Comparison of ENCODE assay signal across 18 mouse cellular contexts in the genomic region with DNA sequence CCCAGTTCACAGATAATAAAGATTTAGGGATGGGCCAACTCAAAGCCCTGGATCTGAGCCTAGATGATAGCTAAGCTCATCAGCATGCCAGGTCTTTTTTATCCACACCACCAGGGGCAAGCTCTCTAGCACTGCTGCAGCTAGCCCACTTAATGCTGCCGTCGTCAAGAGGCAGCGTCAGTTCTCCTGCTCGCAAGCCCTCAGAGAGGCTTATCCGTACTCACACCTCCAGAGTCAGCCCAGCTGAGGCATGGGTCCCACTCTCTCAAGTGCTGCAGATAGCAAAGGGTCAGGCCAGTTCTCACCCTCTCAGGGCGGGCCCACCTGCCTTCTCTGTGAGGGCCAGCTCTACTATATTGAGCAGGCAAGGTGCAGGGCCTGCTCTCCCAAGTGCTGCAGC. TPM values are rescaled to one million over a fixed set of nuclear protein-coding genes. Genes with fewer than 3 reads are reported as not detected.
DNase-seq lines count a peak whose midpoint lies in the region; ATAC-seq and TF ChIP-seq lines count a peak whose summit lies in the region.
"Had no signal": no experiment of that assay in that cellular context is flagged by ENCODE, and none has a peak within 500 bp of the region (broad histone marks: within the 10 kb centered on the region; RNA-seq: fewer than 3 reads in every experiment).

No protein-coding gene starts in this region.

- no peak overlapping the region for H3K4me2 ChIP-seq in intestine, embryonic 14.5 days (ENCODE audit: low read length)
- H3K4me2 ChIP-seq in intestine, postnatal 0 days (replicated peaks; ENCODE audit: low read depth), result no peak overlapping the region
- no peak overlapping the region for H3K4me2 ChIP-seq in liver, embryonic 14.5 days (ENCODE audit: low read depth)
- H3K4me2 ChIP-seq: embryonic facial prominence, embryonic 13.5 days; kidney, embryonic 15.5 days; liver, embryonic 15.5 days; midbrain, embryonic 12.5 days had no signal

- no peak for TF ChIP-seq EP300 in liver, embryonic 14.5 days (IDR thresholded peaks at IDR 0.05; ENCODE audit: low read depth)

- H3K27ac ChIP-seq in intestine, embryonic 14.5 days (ENCODE audit: low read depth), result no peak overlapping the region
- H3K27ac ChIP-seq in intestine, postnatal 0 days (ENCODE audit: low read depth, low read length), result no peak overlapping the region
- no peak overlapping the region for H3K27ac ChIP-seq in liver, embryonic 14.5 days
- H3K27ac ChIP-seq: kidney, embryonic 15.5 days; liver, embryonic 15.5 days had no signal

- peaks cover 21% of the 10 kb centered on the region for H3K36me3 ChIP-seq in intestine, embryonic 14.5 days (ENCODE audit: control insufficient read depth, insufficient read depth, low read length)
- H3K36me3 ChIP-seq in intestine, postnatal 0 days (ENCODE audit: control insufficient read depth, insufficient read depth), result 0 out of 2 replicates have a peak, but pooled peaks cover 18% of the 10 kb centered on the region
- no peaks in the 10 kb centered on the region for H3K36me3 ChIP-seq in liver, embryonic 14.5 days (replicated peaks; ENCODE audit: control insufficient read depth, insufficient read depth, low read depth)

- TF ChIP-seq CTCF in intestine, postnatal 0 days (IDR thresholded peaks at IDR 0.05; ENCODE audit: low read depth), result no peak
- TF ChIP-seq CTCF in brain, embryonic 14.5 days (IDR thresholded peaks at IDR 0.05; ENCODE audit: borderline replicate concordance, extremely low read depth, insufficient read depth, insufficient read length), result no peak
- no peak for TF ChIP-seq CTCF in liver, embryonic 14.5 days (IDR thresholded peaks at IDR 0.05; ENCODE audit: low read depth)

- no peak overlapping the region for H3K4me3 ChIP-seq in intestine, embryonic 14.5 days (ENCODE audit: low read depth, low read length)
- no peak overlapping the region for H3K4me3 ChIP-seq in intestine, postnatal 0 days (ENCODE audit: low read depth, low read length)
- no peak overlapping the region for H3K4me3 ChIP-seq in liver, embryonic 14.5 days (ENCODE audit: insufficient read depth in 1 of 2, low read depth in 2 of 2, low read length in 2 of 2)
- H3K4me3 ChIP-seq: embryonic facial prominence, embryonic 13.5 days; kidney, embryonic 15.5 days; liver, embryonic 15.5 days; midbrain, embryonic 12.5 days; myocyte had no signal

- peak; percentile 90 for DNase-seq in heart, adult 11 months
- DNase-seq in heart, postnatal 25 days (ENCODE audit: low spot score), result no peak
- DNase-seq in intestine, embryonic 14.5 days (ENCODE audit: low spot score), result peak; percentile 23
- DNase-seq in brain, embryonic 14.5 days (ENCODE audit: low read depth), result peak; percentile 6
- no peak for DNase-seq in liver, embryonic 14.5 days (ENCODE audit: low read depth in 3 of 3, low spot score in 3 of 3)
- no peak for DNase-seq in urinary bladder, adult 18-20 months (ENCODE audit: low spot score in 2 of 2)
- DNase-seq in right cerebral cortex, adult 18-20 months, result no peak
- DNase-seq: gastrocnemius, postnatal 10 days; spleen, adult 18-20 months; thymus, adult 18-20 months had no signal

- H3K4me1 ChIP-seq in intestine, embryonic 14.5 days (replicated peaks; ENCODE audit: control insufficient read depth, insufficient read depth, low read length), result no peaks in the 10 kb centered on the region
- H3K4me1 ChIP-seq in intestine, postnatal 0 days (replicated peaks; ENCODE audit: control insufficient read depth, insufficient read depth, low read length), result no peaks in the 10 kb centered on the region
- H3K4me1 ChIP-seq in liver, embryonic 14.5 days (replicated peaks; ENCODE audit: control insufficient read depth in 2 of 2, insufficient read depth in 2 of 2, low read length in 1 of 2), result peaks cover 0 to 9% of the 10 kb centered on the region in 2 experiments; a peak in 2 of 4 replicates

- H3K9me3 ChIP-seq in intestine, embryonic 14.5 days (ENCODE audit: control insufficient read depth, low read length), result no peaks in the 10 kb centered on the region
- H3K9me3 ChIP-seq in intestine, postnatal 0 days (ENCODE audit: control insufficient read depth), result no peaks in the 10 kb centered on the region
- H3K9me3 ChIP-seq in liver, embryonic 14.5 days (ENCODE audit: control insufficient read depth, low read length), result no peaks in the 10 kb centered on the region
- H3K9me3 ChIP-seq: embryonic facial prominence, embryonic 13.5 days; kidney, embryonic 15.5 days; liver, embryonic 15.5 days; midbrain, embryonic 12.5 days had no signal

- H3K9ac ChIP-seq in intestine, embryonic 14.5 days (ENCODE audit: low read length), result no peak overlapping the region
- H3K9ac ChIP-seq in intestine, postnatal 0 days (ENCODE audit: low read depth, low read length), result no peak overlapping the region
- no peak overlapping the region for H3K9ac ChIP-seq in liver, embryonic 14.5 days (replicated peaks)
- H3K9ac ChIP-seq: embryonic facial prominence, embryonic 13.5 days; kidney, embryonic 15.5 days; liver, embryonic 15.5 days; midbrain, embryonic 12.5 days had no signal

- ATAC-seq in intestine, embryonic 14.5 days (replicated peaks; ENCODE audit: low FRiP score, low TSS enrichment, low read depth), result no peak
- ATAC-seq in intestine, postnatal 0 days, result no peak
- ATAC-seq in liver, embryonic 14.5 days (ENCODE audit: insufficient read depth), result peak; percentile 62
- ATAC-seq: inflammation-experienced regulatory T-cells, adult 6 months had no signal

- WGBS in intestine, embryonic 14.5 days, result 82% methylated on average over 6 of the region's 6 CpGs
- WGBS in intestine, postnatal 0 days, result 87% methylated on average over 6 of the region's 6 CpGs
- WGBS in liver, embryonic 14.5 days (ENCODE audit: insufficient replicate concordance), result 13% methylated on average over 6 of the region's 6 CpGs

- H3K27me3 ChIP-seq in intestine, embryonic 14.5 days (replicated peaks; ENCODE audit: control insufficient read depth, insufficient read depth, low read length), result no peaks in the 10 kb centered on the region
- H3K27me3 ChIP-seq in intestine, postnatal 0 days (replicated peaks; ENCODE audit: control insufficient read depth, insufficient read depth, low read length), result no peaks in the 10 kb centered on the region
- H3K27me3 ChIP-seq in liver, embryonic 14.5 days (ENCODE audit: control insufficient read depth, insufficient read depth, low read length), result no peaks in the 10 kb centered on the region
- H3K27me3 ChIP-seq: embryonic facial prominence, embryonic 13.5 days; kidney, embryonic 15.5 days; liver, embryonic 15.5 days; midbrain, embryonic 12.5 days had no signal

- no peak for TF ChIP-seq POLR2A in brain, embryonic 14.5 days (IDR thresholded peaks at IDR 0.05; ENCODE audit: borderline replicate concordance, extremely low read depth, insufficient read depth, insufficient read length, poor library complexity, severe bottlenecking)

- intact Hi-C loops in heart, postnatal 25 days (cut with DNase I), result no loop called here

RNA-seq across cellular contexts. Expression of a gene that starts 2.9 kb away (rescaled TPM):
- total RNA-seq in heart, postnatal 25 days (2021), result 1 to 10 TPM; 1.9 to 2.8 TPM
- polyA plus RNA-seq in intestine, embryonic 14.5 days (2014; fragmentation: Nextera tagmentation; extraction: Ambion mirVana), result 3.1 and 3.9 TPM in 2 replicates
- polyA plus RNA-seq in intestine, postnatal 0 days (2015; fragmentation: Nextera tagmentation; extraction: Ambion mirVana), result 2.2 and 3.3 TPM in 2 replicates
- 2.2 and 2.4 TPM in 2 replicates for polyA plus RNA-seq in brain, embryonic 14.5 days (2012; rRNA removed)
- 2.4 and 3.9 TPM in 2 replicates for polyA plus RNA-seq in liver, embryonic 14.5 days (2012; rRNA removed)
- polyA plus RNA-seq in liver, embryonic 14.5 days (2014; fragmentation: Nextera tagmentation; extraction: Ambion mirVana), result 4.2 TPM in 2 replicates

RNA-seq across cellular contexts. Expression of a gene that starts 2.9 kb away (rescaled TPM):
- total RNA-seq in heart, postnatal 25 days (2021), result under 1 TPM in 1 of 2 experiments, not detected in 1; 0.08 TPM
- polyA plus RNA-seq in intestine, embryonic 14.5 days (2014; fragmentation: Nextera tagmentation; extraction: Ambion mirVana), result 1.2 and 1.5 TPM in 2 replicates
- 0.17 and 0.21 TPM in 2 replicates for polyA plus RNA-seq in intestine, postnatal 0 days (2015; fragmentation: Nextera tagmentation; extraction: Ambion mirVana)
- 0.03 and 0.07 TPM in 2 replicates for polyA plus RNA-seq in brain, embryonic 14.5 days (2012; rRNA removed)
- 0.31 and 0.44 TPM in 2 replicates for polyA plus RNA-seq in liver, embryonic 14.5 days (2012; rRNA removed)
- polyA plus RNA-seq in liver, embryonic 14.5 days (2014; fragmentation: Nextera tagmentation; extraction: Ambion mirVana), result 0.59 and 0.63 TPM in 2 replicates
- total RNA-seq: left cerebral cortex, postnatal 4 days had no signal

RNA-seq across cellular contexts. Expression of a gene that starts 9.7 kb away (rescaled TPM):
- 1 to 10 TPM; 1.1 to 1.3 TPM for total RNA-seq in heart, postnatal 25 days (2021)
- 0.39 and 0.56 TPM in 2 replicates for polyA plus RNA-seq in intestine, embryonic 14.5 days (2014; fragmentation: Nextera tagmentation; extraction: Ambion mirVana)
- polyA plus RNA-seq in intestine, postnatal 0 days (2015; fragmentation: Nextera tagmentation; extraction: Ambion mirVana), result 0.41 and 1.2 TPM in 2 replicates
- 0.82 and 1.0 TPM in 2 replicates for polyA plus RNA-seq in brain, embryonic 14.5 days (2012; rRNA removed)
- polyA plus RNA-seq in liver, embryonic 14.5 days (2012; rRNA removed), result 8.4 and 9.7 TPM in 2 replicates
- polyA plus RNA-seq in liver, embryonic 14.5 days (2014; fragmentation: Nextera tagmentation; extraction: Ambion mirVana), result 7.7 and 7.8 TPM in 2 replicates

RNA-seq across cellular contexts. Expression of a gene that starts 29.4 kb away (rescaled TPM):
- not detected for total RNA-seq in heart, postnatal 25 days (2021)
- 0.48 and 0.66 TPM in 2 replicates for polyA plus RNA-seq in intestine, embryonic 14.5 days (2014; fragmentation: Nextera tagmentation; extraction: Ambion mirVana)
- 0.55 and 0.75 TPM in 2 replicates for polyA plus RNA-seq in intestine, postnatal 0 days (2015; fragmentation: Nextera tagmentation; extraction: Ambion mirVana)
- 2.3 and 2.5 TPM in 2 replicates for polyA plus RNA-seq in brain, embryonic 14.5 days (2012; rRNA removed)
- polyA plus RNA-seq in liver, embryonic 14.5 days (2012; rRNA removed), result 0.01 and 0.02 TPM in 2 replicates
- not detected in 2 replicates for polyA plus RNA-seq in liver, embryonic 14.5 days (2014; fragmentation: Nextera tagmentation; extraction: Ambion mirVana)
- polyA plus RNA-seq: liver, embryonic 15.5 days had no signal

RNA-seq across cellular contexts. Expression of a gene that starts 57.7 kb away (rescaled TPM):
- total RNA-seq in heart, postnatal 25 days (2021), result under 1 TPM; 0.06 to 0.29 TPM
- polyA plus RNA-seq in intestine, embryonic 14.5 days (2014; fragmentation: Nextera tagmentation; extraction: Ambion mirVana), result 1.5 TPM in 2 replicates
- polyA plus RNA-seq in intestine, postnatal 0 days (2015; fragmentation: Nextera tagmentation; extraction: Ambion mirVana), result 1.5 and 1.7 TPM in 2 replicates
- 39.5 and 55.0 TPM in 2 replicates for polyA plus RNA-seq in brain, embryonic 14.5 days (2012; rRNA removed)
- polyA plus RNA-seq in liver, embryonic 14.5 days (2012; rRNA removed), result 0.63 and 0.82 TPM in 2 replicates
- 0.46 and 0.64 TPM in 2 replicates for polyA plus RNA-seq in liver, embryonic 14.5 days (2014; fragmentation: Nextera tagmentation; extraction: Ambion mirVana)

Comparison
In these comparisons a context has a peak if more than half of its experiments do, and no peak if none do; other contexts are left out.
1. DNase-seq: peak in heart, adult 11 months (single experiment), intestine, embryonic 14.5 days (single experiment) and brain, embryonic 14.5 days (single experiment); none in heart, postnatal 25 days (single experiment), liver, embryonic 14.5 days (0 of 3), urinary bladder, adult 18-20 months (0 of 2) and right cerebral cortex, adult 18-20 months (single experiment).